Mouse (Mus musculus) myocyte (in vitro differentiated cells): ENCODE measurements at regions not wholly inside any gene's neighbourhood (a gene's known extent, or its start where the extent isn't known, plus 50 kb on each side); places are given as distances from the start of the nearest gene placed in this dataset.

Experiments used
- H3K27me3 ChIP-seq: one replicate; pipeline ENCODE4 v1.6.1; 2011; ENCODE audit not compliant: control insufficient read depth, insufficient read depth, insufficient read length
- H3K36me3 ChIP-seq: one replicate; pipeline ENCODE4 v1.6.1; 2011; ENCODE audit not compliant: control insufficient read depth, insufficient read depth
- H3K4me2 ChIP-seq: one replicate; pipeline ENCODE4 v1.6.1; 2011; ENCODE audit warnings: low read depth, control low read depth
- H3K4me3 ChIP-seq: one replicate; pipeline ENCODE4 v1.5.1; 2011; ENCODE audit warnings: mild to moderate bottlenecking, control low read depth, moderate library complexity
- H3K79me2 ChIP-seq: one replicate; pipeline ENCODE4 v1.6.1; 2011; ENCODE audit not compliant: control insufficient read depth, insufficient read depth
- H3ac ChIP-seq: one replicate; pipeline ENCODE4 v1.6.1; 2011; ENCODE audit not compliant: control insufficient read depth, insufficient read length
- CEBPB ChIP-seq: IDR thresholded peaks from 2 replicates; pipeline ENCODE4 v1.6.1; 2011; ENCODE audit warnings: mild to moderate bottlenecking, moderate library complexity; ENCODE audit not compliant: poor library complexity, insufficient read depth, severe bottlenecking
- E2F4 ChIP-seq: IDR thresholded peaks from one replicate; pipeline ENCODE4 v1.6.1; 2011; ENCODE audit warnings: mild to moderate bottlenecking, control low read depth, moderate library complexity; ENCODE audit not compliant: insufficient read depth
- MAX ChIP-seq: IDR thresholded peaks from one replicate; pipeline ENCODE4 v1.6.1; 2011; ENCODE audit warnings: low read depth, mild to moderate bottlenecking, control low read depth
- MYOD1 ChIP-seq, 3 experiments: IDR thresholded peaks; one replicate each; pipeline ENCODE4 v1.6.1; 2011; ENCODE audit warnings: control low read depth in 2 of 3, low read depth in 2 of 3, mild to moderate bottlenecking in 2 of 3, moderate library complexity in 1 of 3; ENCODE audit not compliant: insufficient read length in 2 of 3, control insufficient read depth in 1 of 3
- MYOG ChIP-seq, 3 experiments: IDR thresholded peaks; one replicate each; pipeline ENCODE4 v1.6.1; 2011; ENCODE audit warnings: control low read depth in 2 of 3, low read depth in 2 of 3, mild to moderate bottlenecking in 2 of 3; ENCODE audit not compliant: insufficient read length in 2 of 3, control insufficient read depth in 1 of 3, insufficient read depth in 1 of 3
- POLR2A ChIP-seq: IDR thresholded peaks from one replicate; pipeline ENCODE4 v1.6.1; 2011; ENCODE audit warnings: low read depth, mild to moderate bottlenecking, control low read depth, moderate library complexity; ENCODE audit not compliant: insufficient read length
- POLR2AphosphoS2 ChIP-seq: IDR thresholded peaks from one replicate; pipeline ENCODE4 v1.6.1; 2011; ENCODE audit warnings: low read depth, control low read depth; ENCODE audit not compliant: insufficient read length
- REST ChIP-seq: IDR thresholded peaks from one replicate; pipeline ENCODE4 v1.6.1; 2011; ENCODE audit warnings: mild to moderate bottlenecking, control low read depth, moderate library complexity; ENCODE audit not compliant: insufficient read depth, insufficient read length
- SRF ChIP-seq: IDR thresholded peaks from one replicate; pipeline ENCODE4 v1.6.1; 2011; ENCODE audit warnings: low read depth; ENCODE audit not compliant: control insufficient read depth, insufficient read length
- TCF12 ChIP-seq: IDR thresholded peaks from one replicate; pipeline ENCODE4 v1.6.1; 2011; ENCODE audit warnings: mild to moderate bottlenecking, control low read depth; ENCODE audit not compliant: poor library complexity, insufficient read depth, severe bottlenecking
- TCF3 ChIP-seq: IDR thresholded peaks from one replicate; pipeline ENCODE4 v1.6.1; 2011; ENCODE audit warnings: low read depth, control low read depth; ENCODE audit not compliant: insufficient read length
- USF1 ChIP-seq: IDR thresholded peaks from one replicate; pipeline ENCODE4 v1.6.1; 2011; ENCODE audit warnings: low read depth, mild to moderate bottlenecking, control low read depth, moderate library complexity

GRCm38 (mm10) chr2:75405524-75406214 is 253.4 kb upstream of the Hnrnpa3 start:
- Histone ChIP-seq H3ac (no peak overlapping the region), H3K36me3 (no peaks in the 10 kb centered on the region), H3K4me3 (no peak overlapping the region), H3K79me2 (no peaks in the 10 kb centered on the region), H3K27me3 (peaks cover 23% of the 10 kb centered on the region), H3K4me2 (no peak overlapping the region)
- TF ChIP-seq MYOG (IDR thresholded peaks at IDR 0.05; ENCODE audit: control insufficient read depth in 1 of 3, insufficient read depth in 1 of 3, insufficient read length in 2 of 3, low read depth in 2 of 3), result no peak
- no peak for TF ChIP-seq E2F4
- TF ChIP-seq CEBPB, result no peak
- TF ChIP-seq USF1, result no peak
- TF ChIP-seq TCF12, result no peak
- TF ChIP-seq MYOD1 (IDR thresholded peaks at IDR 0.05; ENCODE audit: control insufficient read depth in 1 of 3, insufficient read length in 2 of 3, low read depth in 2 of 3), result no peak
- no peak for TF ChIP-seq TCF3
- TF ChIP-seq POLR2AphosphoS2, result no peak
- no peak for TF ChIP-seq REST
- no peak for TF ChIP-seq SRF
- TF ChIP-seq MAX, result no peak
- no peak for TF ChIP-seq POLR2A

- Histone ChIP-seq H3K27me3 (peaks cover 23% of the 10 kb centered on the region), H3K79me2 (no peaks in the 10 kb centered on the region), H3K36me3 (no peaks in the 10 kb centered on the region), H3K4me2 (no peak overlapping the region), H3ac (no peak overlapping the region), H3K4me3 (no peak overlapping the region)
- TF ChIP-seq TCF3 (no peak), POLR2A (no peak), CEBPB (no peak), TCF12 (no peak), MYOG (IDR thresholded peaks at IDR 0.05; ENCODE audit: control insufficient read depth in 1 of 3, insufficient read depth in 1 of 3, insufficient read length in 2 of 3, low read depth in 2 of 3) (no peak), MAX (no peak), SRF (no peak)
Measured at GRCm38 (mm10) chr2:75406721-75407455, 252.2 kb upstream of the Hnrnpa3 start.

- Histone ChIP-seq H3K79me2 (no peaks in the 10 kb centered on the region), H3K27me3 (peaks cover 19% of the 10 kb centered on the region), H3ac (no peak overlapping the region), H3K36me3 (no peaks in the 10 kb centered on the region), H3K4me2 (no peak overlapping the region), H3K4me3 (no peak overlapping the region)
- no peak for TF ChIP-seq POLR2A
- TF ChIP-seq MYOD1 (IDR thresholded peaks at IDR 0.05; ENCODE audit: control insufficient read depth in 1 of 3, insufficient read length in 2 of 3, low read depth in 2 of 3), result no peak
- TF ChIP-seq CEBPB, result no peak
- no peak for TF ChIP-seq SRF
- TF ChIP-seq MYOG (IDR thresholded peaks at IDR 0.05; ENCODE audit: control insufficient read depth in 1 of 3, insufficient read depth in 1 of 3, insufficient read length in 2 of 3, low read depth in 2 of 3), result no peak
- no peak for TF ChIP-seq USF1
Measured at GRCm38 (mm10) chr2:75407560-75407959, 251.5 kb upstream of the Hnrnpa3 start.

- TF ChIP-seq MAX (no peak), MYOG (IDR thresholded peaks at IDR 0.05; ENCODE audit: control insufficient read depth in 1 of 3, insufficient read depth in 1 of 3, insufficient read length in 2 of 3, low read depth in 2 of 3) (no peak), REST (no peak), POLR2AphosphoS2 (no peak), TCF3 (no peak), CEBPB (no peak), USF1 (no peak), TCF12 (no peak), POLR2A (no peak), E2F4 (no peak), MYOD1 (IDR thresholded peaks at IDR 0.05; ENCODE audit: control insufficient read depth in 1 of 3, insufficient read length in 2 of 3, low read depth in 2 of 3) (no peak), SRF (no peak)
- Histone ChIP-seq H3ac (no peak overlapping the region), H3K4me2 (no peak overlapping the region), H3K79me2 (no peaks in the 10 kb centered on the region), H3K36me3 (no peaks in the 10 kb centered on the region), H3K27me3 (peaks cover 19% of the 10 kb centered on the region), H3K4me3 (no peak overlapping the region)
Measured at GRCm38 (mm10) chr2:75408016-75408415, 251.0 kb upstream of the Hnrnpa3 start.

GRCm38 (mm10) chr2:75409806-75410205 is 249.3 kb upstream of the Hnrnpa3 start:
- Histone ChIP-seq H3K4me3 (no peak overlapping the region), H3ac (no peak overlapping the region), H3K36me3 (no peaks in the 10 kb centered on the region), H3K27me3 (peaks cover 7% of the 10 kb centered on the region), H3K4me2 (no peak overlapping the region), H3K79me2 (no peaks in the 10 kb centered on the region)
- no peak for TF ChIP-seq REST
- no peak for TF ChIP-seq SRF
- TF ChIP-seq MAX, result no peak
- no peak for TF ChIP-seq USF1
- TF ChIP-seq MYOG (IDR thresholded peaks at IDR 0.05; ENCODE audit: control insufficient read depth in 1 of 3, insufficient read depth in 1 of 3, insufficient read length in 2 of 3, low read depth in 2 of 3), result no peak
- TF ChIP-seq MYOD1 (IDR thresholded peaks at IDR 0.05; ENCODE audit: control insufficient read depth in 1 of 3, insufficient read length in 2 of 3, low read depth in 2 of 3), result no peak
- no peak for TF ChIP-seq POLR2A
- no peak for TF ChIP-seq TCF3
- no peak for TF ChIP-seq TCF12
- TF ChIP-seq E2F4, result no peak
- no peak for TF ChIP-seq POLR2AphosphoS2
- TF ChIP-seq CEBPB, result no peak
